Comparison of ENCODE assay signal across 7 mouse cellular contexts in the genomic region with DNA sequence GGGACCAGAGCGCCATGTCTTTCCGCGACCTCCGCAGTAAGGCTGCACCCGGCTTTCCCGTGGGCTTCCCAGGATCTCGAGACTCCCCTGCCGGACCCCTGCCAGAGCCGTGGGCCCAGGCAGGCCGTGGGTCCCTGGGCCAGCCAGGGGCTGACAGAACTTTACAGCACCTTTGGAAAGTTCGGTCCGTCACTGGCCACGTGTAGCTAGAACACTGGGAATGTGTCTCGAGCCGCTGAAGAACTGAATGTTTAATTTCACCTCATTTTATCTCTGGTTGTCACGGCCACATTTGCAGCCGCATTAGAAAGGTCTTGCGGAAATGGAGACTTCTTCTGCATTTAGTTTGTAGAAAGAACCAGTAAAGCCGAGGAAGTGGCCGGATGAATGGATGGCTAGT. TPM values are rescaled to one million over a fixed set of nuclear protein-coding genes. Genes with fewer than 3 reads are reported as not detected.
DNase-seq lines count a peak whose midpoint lies in the region; ATAC-seq and TF ChIP-seq lines count a peak whose summit lies in the region.

No protein-coding gene starts in this region.

- H3K4me2 ChIP-seq in lung, embryonic 15.5 days: peak overlapping the region; percentile 83
- H3K4me2 ChIP-seq in embryonic facial prominence, embryonic 13.5 days: peak overlapping the region; percentile 75
- peak overlapping the region; percentile 77 for H3K4me2 ChIP-seq in limb, embryonic 11.5 days (ENCODE audit: low read depth, severe bottlenecking)

- no peak for TF ChIP-seq CTCF in small intestine, adult 2 months (IDR thresholded peaks at IDR 0.05; ENCODE audit: extremely low read depth, insufficient read length, insufficient replicate concordance, low read depth, low read length)

- 3% methylated on average over 20 of the region's 20 CpGs for WGBS in lung, embryonic 15.5 days
- 7% methylated on average over 20 of the region's 20 CpGs for WGBS in embryonic facial prominence, embryonic 13.5 days
- WGBS in limb, embryonic 11.5 days: 13% methylated on average over 20 of the region's 20 CpGs
- 2% methylated on average over 20 of the region's 20 CpGs for WGBS in small intestine, adult 2 months

- peaks cover 9% of the 10 kb centered on the region for H3K4me1 ChIP-seq in lung, embryonic 15.5 days
- H3K4me1 ChIP-seq in embryonic facial prominence, embryonic 13.5 days: peaks cover 5% of the 10 kb centered on the region; the same call in 1 of the 2 replicates
- H3K4me1 ChIP-seq in limb, embryonic 11.5 days (ENCODE audit: control insufficient read depth, insufficient read depth, low read length): 0 out of 2 replicates have a peak, but pooled peaks cover 2% of the 10 kb centered on the region
- no peaks in the 10 kb centered on the region for H3K4me1 ChIP-seq in small intestine, adult 2 months (ENCODE audit: control insufficient read depth, insufficient read depth, insufficient read length, low read length)

- H3K4me3 ChIP-seq in lung, embryonic 15.5 days: peak overlapping the region; percentile 63
- H3K4me3 ChIP-seq in embryonic facial prominence, embryonic 13.5 days: peak overlapping the region; percentile 71
- peak overlapping the region; percentile 62 for H3K4me3 ChIP-seq in limb, embryonic 11.5 days (ENCODE audit: low read depth, low read length)
- H3K4me3 ChIP-seq in small intestine, adult 2 months (ENCODE audit: low read depth, low read length): peak overlapping the region; percentile 71

- peak overlapping the region; percentile 67 for H3K9ac ChIP-seq in lung, embryonic 15.5 days
- H3K9ac ChIP-seq in embryonic facial prominence, embryonic 13.5 days: peak overlapping the region; percentile 86
- H3K9ac ChIP-seq in limb, embryonic 11.5 days (ENCODE audit: low read length): peak overlapping the region; percentile 72

- H3K27ac ChIP-seq in lung, embryonic 15.5 days: peak overlapping the region; percentile 83
- peak overlapping the region; percentile 66 for H3K27ac ChIP-seq in embryonic facial prominence, embryonic 13.5 days
- H3K27ac ChIP-seq in limb, embryonic 11.5 days (replicated peaks; ENCODE audit: low read depth, low read length): no peak overlapping the region
- no peak overlapping the region for H3K27ac ChIP-seq in small intestine, adult 2 months (ENCODE audit: insufficient read depth, low read depth, low read length)

- no peaks in the 10 kb centered on the region for H3K27me3 ChIP-seq in lung, embryonic 15.5 days
- no peaks in the 10 kb centered on the region for H3K27me3 ChIP-seq in embryonic facial prominence, embryonic 13.5 days
- H3K27me3 ChIP-seq in limb, embryonic 11.5 days (ENCODE audit: control insufficient read depth, insufficient read depth, low read length): no peaks in the 10 kb centered on the region
- H3K27me3 ChIP-seq in small intestine, adult 2 months (ENCODE audit: control insufficient read depth, insufficient read depth, low read length): no peaks in the 10 kb centered on the region

- ATAC-seq in lung, embryonic 15.5 days (ENCODE audit: borderline replicate concordance, extremely low read depth, low FRiP score, low TSS enrichment): no peak
- no peak for ATAC-seq in embryonic facial prominence, embryonic 13.5 days (ENCODE audit: insufficient number of reproducible peaks, insufficient read depth, low FRiP score, low TSS enrichment, low read depth)
- no peak; the same call in 1 of the 2 replicates for ATAC-seq in limb, embryonic 11.5 days (ENCODE audit: insufficient number of reproducible peaks, low FRiP score, low TSS enrichment, low read depth)

- no peak for DNase-seq in lung, postnatal 14 days
- no peak for DNase-seq in limb, embryonic 11.5 days (ENCODE audit: low spot score)
- no peak for DNase-seq in gastrocnemius, postnatal 10 days
- DNase-seq in T-cell, adult 2 months (ENCODE audit: low spot score): no peak

- peaks cover 35% of the 10 kb centered on the region for H3K36me3 ChIP-seq in lung, embryonic 15.5 days
- peaks cover 52% of the 10 kb centered on the region for H3K36me3 ChIP-seq in embryonic facial prominence, embryonic 13.5 days
- peaks cover 8% of the 10 kb centered on the region; the same call in 1 of the 2 replicates for H3K36me3 ChIP-seq in limb, embryonic 11.5 days (ENCODE audit: control insufficient read depth, insufficient read depth, low read length)
- H3K36me3 ChIP-seq in small intestine, adult 2 months (ENCODE audit: control insufficient read depth, insufficient read depth, low read length): peaks cover 24% of the 10 kb centered on the region

- no peak for TF ChIP-seq POLR2A in small intestine, adult 2 months (IDR thresholded peaks at IDR 0.05; ENCODE audit: low read depth, low read length)

- no peaks in the 10 kb centered on the region for H3K9me3 ChIP-seq in lung, embryonic 15.5 days
- no peaks in the 10 kb centered on the region for H3K9me3 ChIP-seq in embryonic facial prominence, embryonic 13.5 days
- no peaks in the 10 kb centered on the region for H3K9me3 ChIP-seq in limb, embryonic 11.5 days (ENCODE audit: control insufficient read depth, low read length)

RNA-seq across cellular contexts. Expression of a gene that starts 0.5 kb away (rescaled TPM):
- 21.7 and 25.6 TPM in 2 replicates for polyA plus RNA-seq in lung, embryonic 15.5 days (2015; fragmentation: Nextera tagmentation; extraction: Ambion mirVana)
- 39.7 and 41.9 TPM in 2 replicates for polyA plus RNA-seq in embryonic facial prominence, embryonic 13.5 days (2015; fragmentation: Nextera tagmentation; extraction: Ambion mirVana)
- polyA plus RNA-seq in limb, embryonic 11.5 days (2014; fragmentation: Nextera tagmentation; extraction: Ambion mirVana): 22.4 and 24.8 TPM in 2 replicates
- polyA plus RNA-seq in small intestine, adult 2 months (2012; rRNA removed): 0.89 and 2.7 TPM in 2 replicates
- 1 to 10 TPM; 6.8 to 7.7 TPM for total RNA-seq in gastrocnemius, postnatal 10 days (2021)

RNA-seq across cellular contexts. Expression of a gene that starts 0.6 kb away (rescaled TPM):
- polyA plus RNA-seq in lung, embryonic 15.5 days (2015; fragmentation: Nextera tagmentation; extraction: Ambion mirVana): 8.7 and 8.9 TPM in 2 replicates
- polyA plus RNA-seq in embryonic facial prominence, embryonic 13.5 days (2015; fragmentation: Nextera tagmentation; extraction: Ambion mirVana): 6.0 and 8.3 TPM in 2 replicates
- 4.1 and 5.1 TPM in 2 replicates for polyA plus RNA-seq in limb, embryonic 11.5 days (2014; fragmentation: Nextera tagmentation; extraction: Ambion mirVana)
- polyA plus RNA-seq in small intestine, adult 2 months (2012; rRNA removed): 6.9 and 9.1 TPM in 2 replicates
- total RNA-seq in gastrocnemius, postnatal 10 days (2021): 1 to 10 TPM; 1.3 to 2.7 TPM

RNA-seq across cellular contexts. Expression of a gene that starts 24.7 kb away (rescaled TPM):
- polyA plus RNA-seq in lung, embryonic 15.5 days (2015; fragmentation: Nextera tagmentation; extraction: Ambion mirVana): 1.1 and 1.4 TPM in 2 replicates
- polyA plus RNA-seq in embryonic facial prominence, embryonic 13.5 days (2015; fragmentation: Nextera tagmentation; extraction: Ambion mirVana): 2.1 TPM in 1 of 2 replicates, not detected in the other
- polyA plus RNA-seq in limb, embryonic 11.5 days (2014; fragmentation: Nextera tagmentation; extraction: Ambion mirVana): 1.8 and 3.7 TPM in 2 replicates
- polyA plus RNA-seq in small intestine, adult 2 months (2012; rRNA removed): not detected in 2 replicates
- total RNA-seq in gastrocnemius, postnatal 10 days (2021): 1 to 10 TPM in 1 of 2 experiments, under 1 TPM in 1; 0.61 to 1.0 TPM

RNA-seq across cellular contexts. Expression of a gene that starts 24.8 kb away (rescaled TPM):
- 6.4 and 6.8 TPM in 2 replicates for polyA plus RNA-seq in lung, embryonic 15.5 days (2015; fragmentation: Nextera tagmentation; extraction: Ambion mirVana)
- polyA plus RNA-seq in embryonic facial prominence, embryonic 13.5 days (2015; fragmentation: Nextera tagmentation; extraction: Ambion mirVana): 5.7 and 6.0 TPM in 2 replicates
- polyA plus RNA-seq in limb, embryonic 11.5 days (2014; fragmentation: Nextera tagmentation; extraction: Ambion mirVana): 4.5 and 6.1 TPM in 2 replicates
- 0.66 and 0.87 TPM in 2 replicates for polyA plus RNA-seq in small intestine, adult 2 months (2012; rRNA removed)
- 1 to 10 TPM; 7.0 to 8.9 TPM for total RNA-seq in gastrocnemius, postnatal 10 days (2021)

RNA-seq across cellular contexts. Expression of a gene that starts 36.9 kb away (rescaled TPM):
- 46.6 and 49.7 TPM in 2 replicates for polyA plus RNA-seq in lung, embryonic 15.5 days (2015; fragmentation: Nextera tagmentation; extraction: Ambion mirVana)
- 55.4 and 57.6 TPM in 2 replicates for polyA plus RNA-seq in embryonic facial prominence, embryonic 13.5 days (2015; fragmentation: Nextera tagmentation; extraction: Ambion mirVana)
- 54.6 and 60.1 TPM in 2 replicates for polyA plus RNA-seq in limb, embryonic 11.5 days (2014; fragmentation: Nextera tagmentation; extraction: Ambion mirVana)
- 45.0 and 67.6 TPM in 2 replicates for polyA plus RNA-seq in small intestine, adult 2 months (2012; rRNA removed)
- 10 to 100 TPM; 31.5 to 34.3 TPM for total RNA-seq in gastrocnemius, postnatal 10 days (2021)

Comparison
In these comparisons a context has a peak if more than half of its experiments do, and no peak if none do; other contexts are left out.
1. H3K27ac ChIP-seq: peak in lung, embryonic 15.5 days (single experiment) and embryonic facial prominence, embryonic 13.5 days (single experiment); none in limb, embryonic 11.5 days (single experiment) and small intestine, adult 2 months (single experiment).
2. Peak in every context shown above with its lines, with median percentiles within 50 percentile points of each other: H3K4me2 ChIP-seq, H3K4me3 ChIP-seq and H3K9ac ChIP-seq.